Mouse (Mus musculus): Measurements from ENCODE around the gene Ndufv3. TPM values are rescaled to one million over a fixed set of nuclear protein-coding genes. Genes with fewer than 3 reads are reported as not detected.
A peak's percentile ranks its signal among the peaks of the same experiment; 100 is the strongest.

The Ndufv3 gene
- polyA plus RNA-seq, 1 experiment, result 446 TPM

DNA sequence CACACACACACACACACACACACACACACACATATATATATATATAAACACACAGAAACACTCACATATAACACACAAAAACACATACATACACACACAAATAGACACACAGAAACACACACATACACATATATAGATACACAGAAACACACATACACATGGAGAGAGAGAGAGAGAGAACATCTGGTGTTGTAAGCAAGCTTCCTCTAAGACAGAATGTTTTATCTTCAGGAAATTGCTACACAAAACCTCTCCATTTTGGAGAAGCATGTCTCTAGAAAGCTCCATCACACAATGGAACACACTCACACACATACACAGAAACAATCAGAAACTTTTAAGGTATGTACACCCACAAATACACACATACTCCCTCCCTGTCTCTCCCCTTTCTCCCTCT lies 28.6 kb upstream of the Ndufv3 start:
- H3K4me1 ChIP-seq (ENCODE audit: control insufficient read depth, insufficient read depth, low read length), result peaks cover 4% of the 10 kb centered on the region
- DNase-seq, result no peak
- no peak for TF ChIP-seq CTCF (IDR thresholded peaks at IDR 0.05; ENCODE audit: borderline replicate concordance, insufficient read depth, low read depth, low read length)
- no peak for TF ChIP-seq POLR2A (IDR thresholded peaks at IDR 0.05; ENCODE audit: borderline replicate concordance, insufficient read depth, low read length)
- no peak overlapping the region for H3K27ac ChIP-seq (ENCODE audit: insufficient read depth, low read length)
- no peaks in the 10 kb centered on the region for H3K27me3 ChIP-seq (ENCODE audit: control insufficient read depth, insufficient read depth, low read length)
- no peak overlapping the region for H3K4me3 ChIP-seq (replicated peaks; ENCODE audit: insufficient read depth, low read depth, low read length)

DNA sequence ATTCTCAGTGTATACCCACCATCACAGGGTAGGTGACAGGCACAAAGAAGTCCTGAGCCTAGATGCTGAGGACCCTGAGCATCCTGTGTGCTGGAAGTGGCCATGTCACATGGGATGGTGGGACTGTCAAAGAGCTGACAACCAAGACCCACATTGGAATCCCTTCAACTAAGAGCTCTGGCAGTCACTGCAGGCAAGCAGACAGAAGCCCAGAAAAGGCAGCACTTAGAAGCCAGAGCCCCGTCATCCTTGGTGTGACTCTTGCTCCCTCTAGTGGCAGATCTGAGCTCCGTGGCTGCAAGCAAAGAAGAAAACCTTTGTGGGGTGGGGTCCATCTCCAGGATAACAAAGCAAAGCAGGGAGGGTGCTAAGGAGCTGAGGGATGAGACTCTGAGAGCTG lies 27.5 kb upstream of the Ndufv3 start:
- WGBS, result 0% methylated on average over 2 of the region's 2 CpGs
- DNase-seq, result peak; percentile 81
- no peak overlapping the region for H3K4me3 ChIP-seq (replicated peaks; ENCODE audit: insufficient read depth, low read depth, low read length)
- peak; percentile 97 for TF ChIP-seq CTCF (IDR thresholded peaks at IDR 0.05; ENCODE audit: borderline replicate concordance, insufficient read depth, low read depth, low read length)
- no peak for TF ChIP-seq POLR2A (IDR thresholded peaks at IDR 0.05; ENCODE audit: borderline replicate concordance, insufficient read depth, low read length)
- H3K4me1 ChIP-seq (ENCODE audit: control insufficient read depth, insufficient read depth, low read length), result peaks cover 11% of the 10 kb centered on the region
- no peak overlapping the region for H3K27ac ChIP-seq (ENCODE audit: insufficient read depth, low read length)
- no peaks in the 10 kb centered on the region for H3K27me3 ChIP-seq (ENCODE audit: control insufficient read depth, insufficient read depth, low read length)

DNA sequence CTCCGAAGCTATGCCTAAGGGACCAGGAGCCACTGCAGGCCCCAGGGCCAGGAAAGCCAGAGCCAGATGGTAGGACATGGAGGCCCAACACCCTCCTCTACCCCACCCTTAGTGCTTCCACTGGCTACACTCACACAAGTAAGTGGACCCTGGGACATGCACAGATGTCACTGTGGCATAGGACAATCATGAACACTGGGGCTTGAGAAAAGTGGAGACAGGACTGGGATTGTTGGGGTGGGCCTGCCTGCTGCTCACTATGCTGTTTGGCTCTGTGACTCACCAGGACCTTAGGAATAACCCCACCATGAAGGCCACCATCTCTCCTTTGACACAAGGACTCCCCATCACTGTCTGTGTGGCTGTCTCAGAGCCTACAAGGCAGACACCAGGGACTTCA lies 24.9 kb upstream of the Ndufv3 start:
- 81% methylated on average over 1 of the region's 1 CpGs for WGBS
- TF ChIP-seq CTCF (IDR thresholded peaks at IDR 0.05; ENCODE audit: borderline replicate concordance, insufficient read depth, low read depth, low read length) (no peak), POLR2A (IDR thresholded peaks at IDR 0.05; ENCODE audit: borderline replicate concordance, insufficient read depth, low read length) (no peak)
- H3K27me3 ChIP-seq (ENCODE audit: control insufficient read depth, insufficient read depth, low read length), result no peaks in the 10 kb centered on the region

DNA sequence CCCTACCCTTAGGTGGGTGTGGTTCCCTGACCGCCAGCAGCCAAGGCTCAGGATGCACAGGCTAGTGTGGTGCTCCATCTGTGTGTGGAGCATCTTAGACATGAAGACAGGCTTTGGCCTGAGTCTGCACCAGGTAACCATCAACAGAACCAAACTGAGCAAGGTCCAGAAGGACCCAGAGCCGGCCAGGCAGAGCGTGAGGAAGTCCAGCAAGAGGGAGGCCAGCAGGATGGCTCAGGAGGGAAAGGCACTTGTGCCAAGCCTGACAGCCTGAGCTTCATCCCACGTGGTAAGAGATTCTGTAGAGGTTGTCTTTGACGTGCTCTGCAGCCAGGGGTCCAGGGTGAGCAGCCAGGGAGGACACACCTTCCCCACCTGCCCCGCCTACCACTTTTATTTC lies 22.2 kb upstream of the Ndufv3 start:
- TF ChIP-seq CTCF (IDR thresholded peaks at IDR 0.05; ENCODE audit: borderline replicate concordance, insufficient read depth, low read depth, low read length) (no peak), POLR2A (IDR thresholded peaks at IDR 0.05; ENCODE audit: borderline replicate concordance, insufficient read depth, low read length) (no peak)

More for the DNA sequence above, 24.9 kb upstream of the Ndufv3 start:
- Histone ChIP-seq H3K4me3 (replicated peaks; ENCODE audit: insufficient read depth, low read depth, low read length) (no peak overlapping the region), H3K27ac (ENCODE audit: insufficient read depth, low read length) (no peak overlapping the region), H3K4me1 (ENCODE audit: control insufficient read depth, insufficient read depth, low read length) (peaks cover 28% of the 10 kb centered on the region)
- DNase-seq, result no peak

DNA sequence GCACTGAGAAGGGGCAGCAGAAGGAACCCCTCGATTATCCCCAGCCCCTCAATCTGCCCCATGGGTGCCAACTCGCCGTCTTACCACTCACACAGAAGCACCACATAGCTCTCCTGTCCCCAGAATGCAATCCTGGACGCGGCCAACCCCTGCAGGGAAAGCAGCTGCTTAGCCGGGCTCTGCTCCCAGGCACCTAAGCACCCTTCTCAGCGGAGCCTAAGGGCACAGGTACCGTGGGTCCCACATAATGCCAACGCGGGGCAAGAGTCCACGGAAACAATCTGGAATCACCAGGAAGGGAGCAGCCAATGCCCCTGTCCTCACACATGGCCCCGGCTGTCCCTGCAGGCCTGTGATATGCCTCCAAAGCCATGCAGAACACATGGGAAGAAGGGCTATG lies 20.2 kb upstream of the Ndufv3 start:
- no peaks in the 10 kb centered on the region for H3K27me3 ChIP-seq (ENCODE audit: control insufficient read depth, insufficient read depth, low read length)
- DNase-seq, result peak; percentile 48 to 50
- H3K4me1 ChIP-seq (ENCODE audit: control insufficient read depth, insufficient read depth, low read length), result peaks cover 47% of the 10 kb centered on the region
- H3K27ac ChIP-seq (ENCODE audit: insufficient read depth, low read length), result no peak overlapping the region
- no peak for TF ChIP-seq CTCF (IDR thresholded peaks at IDR 0.05; ENCODE audit: borderline replicate concordance, insufficient read depth, low read depth, low read length)
- no peak for TF ChIP-seq POLR2A (IDR thresholded peaks at IDR 0.05; ENCODE audit: borderline replicate concordance, insufficient read depth, low read length)
- no peak overlapping the region for H3K4me3 ChIP-seq (replicated peaks; ENCODE audit: insufficient read depth, low read depth, low read length)
- WGBS, result 20% methylated on average over 12 of the region's 12 CpGs

More for the DNA sequence above, 22.2 kb upstream of the Ndufv3 start:
- 39% methylated on average over 6 of the region's 6 CpGs for WGBS
- Histone ChIP-seq H3K4me1 (ENCODE audit: control insufficient read depth, insufficient read depth, low read length) (peaks cover 32% of the 10 kb centered on the region), H3K4me3 (replicated peaks; ENCODE audit: insufficient read depth, low read depth, low read length) (no peak overlapping the region), H3K27ac (ENCODE audit: insufficient read depth, low read length) (peak overlapping the region; percentile 4; the same call in 1 of the 2 replicates), H3K27me3 (ENCODE audit: control insufficient read depth, insufficient read depth, low read length) (no peaks in the 10 kb centered on the region)
- peak; percentile 57 to 76 for DNase-seq

DNA sequence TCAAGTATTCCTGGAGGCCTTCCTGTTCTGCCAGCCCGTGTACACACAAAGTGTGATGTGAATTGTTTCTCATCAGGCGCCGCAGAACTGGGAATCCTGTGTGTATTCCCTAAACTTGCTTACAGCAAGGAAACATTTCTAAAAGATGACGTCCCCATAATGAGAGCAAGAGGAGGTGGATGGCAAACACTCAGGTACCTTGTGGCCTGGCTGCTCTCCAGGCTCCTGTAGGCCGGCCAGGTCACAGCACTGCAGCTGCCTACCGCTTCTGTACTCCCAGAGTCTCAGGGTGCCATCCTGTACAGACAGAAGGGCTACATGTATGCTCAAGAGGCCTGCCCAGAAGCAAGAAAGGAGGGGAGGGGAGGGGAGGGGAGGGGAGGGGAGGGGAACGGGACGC lies 19.5 kb upstream of the Ndufv3 start:
- peak in 1 of 2 experiments; percentile 40 for DNase-seq
- TF ChIP-seq POLR2A (IDR thresholded peaks at IDR 0.05; ENCODE audit: borderline replicate concordance, insufficient read depth, low read length), result no peak
- TF ChIP-seq CTCF (IDR thresholded peaks at IDR 0.05; ENCODE audit: borderline replicate concordance, insufficient read depth, low read depth, low read length), result no peak
- Histone ChIP-seq H3K27me3 (ENCODE audit: control insufficient read depth, insufficient read depth, low read length) (no peaks in the 10 kb centered on the region), H3K4me3 (replicated peaks; ENCODE audit: insufficient read depth, low read depth, low read length) (no peak overlapping the region), H3K27ac (ENCODE audit: insufficient read depth, low read length) (no peak overlapping the region), H3K4me1 (ENCODE audit: control insufficient read depth, insufficient read depth, low read length) (peaks cover 48% of the 10 kb centered on the region)
- 40% methylated on average over 8 of the region's 8 CpGs for WGBS

DNA sequence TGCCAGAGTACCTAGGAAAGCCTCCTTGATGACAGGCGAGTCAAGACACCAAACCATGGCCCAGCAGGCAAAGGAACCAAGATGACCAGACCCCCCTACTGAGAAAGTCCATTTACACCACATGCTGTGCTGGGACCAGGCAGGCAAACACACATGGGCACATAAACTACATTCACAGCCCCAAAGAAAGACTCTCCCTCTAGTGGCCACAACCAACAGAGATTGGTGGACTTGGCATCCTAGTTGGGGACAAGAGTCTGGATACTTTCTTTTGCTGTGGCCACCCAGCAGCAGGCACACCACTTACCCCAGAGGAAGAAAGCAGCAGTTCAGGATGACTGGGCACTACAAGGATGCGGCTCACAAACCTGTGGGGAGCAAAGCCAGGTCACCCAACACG lies 19.0 kb upstream of the Ndufv3 start:
- no peak overlapping the region for H3K27ac ChIP-seq (ENCODE audit: insufficient read depth, low read length)
- WGBS, result 89% methylated on average over 3 of the region's 3 CpGs
- TF ChIP-seq CTCF (IDR thresholded peaks at IDR 0.05; ENCODE audit: borderline replicate concordance, insufficient read depth, low read depth, low read length), result no peak
- no peak for TF ChIP-seq POLR2A (IDR thresholded peaks at IDR 0.05; ENCODE audit: borderline replicate concordance, insufficient read depth, low read length)
- no peak for DNase-seq
- no peaks in the 10 kb centered on the region for H3K27me3 ChIP-seq (ENCODE audit: control insufficient read depth, insufficient read depth, low read length)
- peaks cover 48% of the 10 kb centered on the region for H3K4me1 ChIP-seq (ENCODE audit: control insufficient read depth, insufficient read depth, low read length)
- H3K4me3 ChIP-seq (replicated peaks; ENCODE audit: insufficient read depth, low read depth, low read length), result no peak overlapping the region

DNA sequence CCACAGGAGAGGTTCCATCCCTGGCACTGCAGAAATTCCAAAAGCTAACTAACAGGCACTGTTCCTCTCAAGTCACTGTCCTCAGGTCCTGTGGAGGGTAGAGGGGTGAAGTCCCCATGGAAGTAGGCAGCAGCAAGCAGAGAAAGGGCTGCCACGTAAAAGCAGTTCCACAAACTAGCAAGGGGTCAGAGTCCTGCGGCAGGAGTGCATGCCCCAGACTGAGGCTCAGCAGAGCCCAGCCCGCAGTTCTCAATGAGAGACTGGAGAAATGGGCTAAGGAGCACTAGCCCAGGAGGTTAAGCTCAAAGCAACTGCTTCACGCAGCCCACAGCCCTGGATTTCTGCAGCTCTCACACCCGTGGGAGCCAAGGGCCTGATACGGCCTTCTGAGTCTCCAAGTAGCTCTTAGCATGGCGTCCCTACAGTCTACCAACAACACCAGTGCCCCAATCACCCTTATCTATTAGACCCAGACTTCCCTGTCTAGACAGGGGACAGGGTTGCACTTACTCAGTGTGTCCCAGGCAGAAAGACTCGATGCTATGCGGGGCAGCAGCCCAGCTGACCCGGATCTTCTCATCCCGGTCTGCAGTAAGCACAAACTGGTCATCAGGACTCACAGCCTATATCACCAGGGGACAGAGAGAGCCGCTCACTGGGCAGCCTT lies 17.5 kb upstream of the Ndufv3 start:
- Histone ChIP-seq H3K27me3 (ENCODE audit: control insufficient read depth, insufficient read depth, low read length) (no peaks in the 10 kb centered on the region), H3K4me1 (ENCODE audit: control insufficient read depth, insufficient read depth, low read length) (peaks cover 40% of the 10 kb centered on the region), H3K27ac (ENCODE audit: insufficient read depth, low read length) (no peak overlapping the region), H3K4me3 (replicated peaks; ENCODE audit: insufficient read depth, low read depth, low read length) (no peak overlapping the region)
- no peak for DNase-seq
- 94% methylated on average over 12 of the region's 12 CpGs for WGBS
- TF ChIP-seq CTCF (IDR thresholded peaks at IDR 0.05; ENCODE audit: borderline replicate concordance, insufficient read depth, low read depth, low read length) (no peak), POLR2A (IDR thresholded peaks at IDR 0.05; ENCODE audit: borderline replicate concordance, insufficient read depth, low read length) (no peak)

Measured in cerebellum, adult 2 months (tissue).